Mouse (Mus musculus) liver, postnatal 0 days (tissue): ENCODE measurements around the gene Arpp19.

Experiments
- CTCF ChIP-seq: sonication (generic); IDR thresholded peaks from 2 replicates; pipeline ENCODE4 v1.5.1; 2016; ENCODE audit warnings: antibody characterized with exemption, low read depth
- EP300 ChIP-seq: IDR thresholded peaks from 2 replicates; pipeline ENCODE4 v1.6.1; 2016; ENCODE audit warnings: antibody characterized with exemption, low read depth, mild to moderate bottlenecking

DNA sequence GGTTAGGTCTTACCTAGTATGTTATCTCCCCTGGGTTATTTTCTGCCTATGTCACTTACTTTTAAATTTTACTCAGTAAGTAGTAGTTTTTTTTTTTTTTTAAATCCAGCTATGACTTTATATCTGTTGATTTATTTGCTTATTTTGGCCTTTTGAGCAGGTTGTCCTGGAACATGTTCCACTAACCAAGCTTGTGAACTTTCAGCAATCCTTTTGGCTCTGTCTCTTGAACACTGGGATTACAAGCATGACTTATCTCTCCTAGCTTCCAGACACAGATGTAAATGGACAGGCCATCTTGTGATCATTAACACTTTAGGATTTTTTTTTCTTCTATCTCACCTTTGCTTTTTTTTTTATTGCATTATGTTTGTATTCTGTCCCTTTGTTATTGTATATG, 9.7 kb downstream of the Arpp19 start:
- TF ChIP-seq EP300: no peak
- no peak for TF ChIP-seq CTCF
